Mouse (Mus musculus): Measurements from ENCODE around the gene Slc5a5.

GRCm38 (mm10) chr8:70894771-70895545 lies 2.4 kb upstream of the Slc5a5 start:
- no peak for TF ChIP-seq CTCF (IDR thresholded peaks at IDR 0.05; ENCODE audit: borderline replicate concordance, control insufficient read depth, extremely low read depth, insufficient read depth, low read length, poor library complexity)
- no peak for TF ChIP-seq POLR2A (IDR thresholded peaks at IDR 0.05; ENCODE audit: control insufficient read depth, extremely low read depth, insufficient read depth, low read length, poor library complexity)

All from thymus, adult 2 months (tissue).